Mouse (Mus musculus) layer of hippocampus, postnatal 14 days (tissue): Measurements from ENCODE around the gene Rhox3c. TPM values are rescaled to one million over a fixed set of nuclear protein-coding genes. Genes with fewer than 3 reads are reported as not detected.
"Not testable (repeated sequence)": the region's sequence is repeated elsewhere in the genome, so short reads cannot be mapped to it uniquely, and the experiment has no call there.

ENCODE experiments used
- DNase-seq, 2 experiments: peaks; one replicate each; pipeline ENCODE4 v3.0.0; 2021 to 2022; ENCODE audit warnings: low spot score in 2 of 2, mixed read lengths in 1 of 2
- long read RNA-seq, 2 experiments: library from polyadenylated mRNA; stranded (forward); transcript quantifications; one replicate each; pipeline ENCODE4 v2.0.0; 2021
- total RNA-seq, 2 experiments: library from RNA; stranded (reverse); gene quantifications; 2 replicates each; pipeline ENCODE4 v1.2.3; 2021

The Rhox3c gene
- not detected for total RNA-seq
- long read RNA-seq, experiment 1: 0 reads
- long read RNA-seq, experiment 2: 0 reads

- DNase-seq: not testable (repeated sequence)
Measured at GRCm38 (mm10) chrX:37458285-37458684, at the start of gene Rhox3c. Gene Rhox3c (plus strand): TSS chrX:37458585.

DNA sequence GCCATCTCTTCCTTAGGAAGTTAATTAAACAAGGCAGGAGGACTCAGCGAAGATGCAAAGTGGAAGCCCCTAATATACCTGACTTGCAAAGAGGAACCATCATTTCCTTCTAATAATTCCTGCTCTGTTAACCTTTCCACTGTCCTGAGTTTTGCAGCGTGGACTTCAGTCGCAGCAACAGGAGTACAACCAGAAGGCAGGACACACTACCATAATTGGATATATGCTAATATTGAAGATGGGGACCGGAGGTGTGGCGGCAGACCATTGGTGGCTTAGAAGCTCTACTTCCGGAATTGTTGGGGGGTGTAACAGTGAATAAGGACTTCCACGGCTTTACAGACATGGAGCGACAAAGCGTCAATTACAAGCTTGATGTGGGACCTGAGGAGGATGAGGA is 46.6 kb upstream of the Rhox3c start, which contains the start of gene Rhox2b:
Gene Rhox2b, plus strand, starts transcription at position 301 of the 400 bp plus-strand sequence.
- not testable (repeated sequence) for DNase-seq

GRCm38 (mm10) chrX:37432194-37432593 is 26.2 kb upstream of the Rhox3c start, which contains the start of gene Rhox4b:
Gene Rhox4b (plus strand): TSS chrX:37432494.
- DNase-seq: not testable (repeated sequence)

DNA sequence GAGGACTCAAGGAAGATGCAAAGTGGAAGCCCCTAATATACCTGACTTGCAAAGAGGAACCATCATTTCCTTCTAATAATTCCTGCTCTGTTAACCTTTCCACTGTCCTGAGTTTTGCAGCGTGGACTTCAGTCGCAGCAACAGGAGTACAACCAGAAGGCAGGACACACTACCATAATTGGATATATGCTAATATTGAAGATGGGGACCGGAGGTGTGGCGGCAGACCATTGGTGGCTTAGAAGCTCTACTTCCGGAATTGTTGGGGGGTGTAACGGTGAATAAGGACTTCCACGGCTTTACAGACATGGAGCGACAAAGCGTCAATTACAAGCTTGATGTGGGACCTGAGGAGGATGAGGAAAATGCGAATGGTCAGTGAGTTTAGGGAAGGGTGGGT is 5.0 kb upstream of the Rhox3c start, which contains the start of gene Rhox2c:
Gene Rhox2c, plus strand, starts transcription at position 301 of the 400 bp plus-strand sequence.
- DNase-seq: not testable (repeated sequence)

DNA sequence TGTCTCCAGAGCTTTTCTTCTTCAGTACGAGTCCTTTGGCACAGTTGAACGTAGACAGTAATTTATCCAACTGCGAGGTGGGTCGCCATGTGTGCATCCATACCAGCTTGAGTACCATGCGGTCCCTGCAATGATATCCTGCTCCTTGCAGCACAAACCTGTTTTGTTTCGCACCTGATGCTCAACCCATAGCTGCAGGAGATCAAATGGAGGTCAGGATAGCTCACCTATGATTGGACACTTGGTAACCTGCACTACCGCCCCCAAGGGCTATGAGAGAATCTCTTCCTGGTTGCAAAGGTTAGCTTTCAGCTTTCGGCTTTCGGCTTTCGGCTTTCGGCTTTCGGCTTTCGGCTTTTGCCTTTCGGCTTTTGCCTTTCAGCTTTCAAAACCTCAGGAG is 21.7 kb downstream of the Rhox3c start, which contains the start of gene Rhox4c:
Gene Rhox4c, plus strand, starts transcription at position 301 of the 400 bp plus-strand sequence.
- DNase-seq: not testable (repeated sequence)

- DNase-seq: not testable (repeated sequence)
Measured at GRCm38 (mm10) chrX:37514059-37514458, 55.7 kb downstream of the Rhox3c start, which contains the start of gene Rhox4d. Gene Rhox4d (plus strand): TSS chrX:37514359.

Other genes starting within 250 kb of the Rhox3c start
- gene Gm9, start 247.5 kb upstream of the Rhox3c start, total RNA-seq: not detected
- gene Rhox1, start 236.3 kb upstream of the Rhox3c start, total RNA-seq: not detected
- not detected for gene Rhox2a, start 213.6 kb upstream of the Rhox3c start, total RNA-seq
- gene Rhox3a, start 208.7 kb upstream of the Rhox3c start, total RNA-seq: not detected
- not detected for gene Rhox4a, start 193.2 kb upstream of the Rhox3c start, total RNA-seq
- gene Rhox3a2, start 78.6 kb upstream of the Rhox3c start, total RNA-seq: not detected
- not detected for gene Rhox4a2, start 67.7 kb upstream of the Rhox3c start, total RNA-seq
- gene Rhox2b, start 46.5 kb upstream of the Rhox3c start, total RNA-seq: not detected
- gene Rhox4b, start 26.1 kb upstream of the Rhox3c start, total RNA-seq: not detected
- gene Rhox2c, start 4.9 kb upstream of the Rhox3c start, total RNA-seq: not detected
- gene Rhox4c, start 21.8 kb downstream of the Rhox3c start, total RNA-seq: not detected
- not detected for gene Rhox2d, start 34.8 kb downstream of the Rhox3c start, total RNA-seq
- not detected for gene Rhox4d, start 55.8 kb downstream of the Rhox3c start, total RNA-seq
- gene Rhox2e, start 71.9 kb downstream of the Rhox3c start, total RNA-seq: not detected
- gene Rhox3e, start 83.4 kb downstream of the Rhox3c start, total RNA-seq: not detected
- not detected for gene Rhox4e, start 98.8 kb downstream of the Rhox3c start, total RNA-seq
- gene Rhox2f, start 112.8 kb downstream of the Rhox3c start, total RNA-seq: not detected
- not detected for gene Rhox3f, start 122.4 kb downstream of the Rhox3c start, total RNA-seq
- gene Rhox4f, start 149.1 kb downstream of the Rhox3c start, total RNA-seq: not detected
- not detected for gene Rhox3g, start 170.0 kb downstream of the Rhox3c start, total RNA-seq
- not detected for gene Rhox2g, start 184.9 kb downstream of the Rhox3c start, total RNA-seq
- not detected for gene Rhox4g, start 192.7 kb downstream of the Rhox3c start, total RNA-seq
- not detected for gene Rhox3h, start 210.2 kb downstream of the Rhox3c start, total RNA-seq
- gene Rhox2h, start 214.7 kb downstream of the Rhox3c start, total RNA-seq: not detected